Mouse (Mus musculus) G1E-ER4 (cell line): ENCODE measurements around the gene Nrbf2. TPM values are rescaled to one million over a fixed set of nuclear protein-coding genes. Genes with fewer than 3 reads are reported as not detected.

Experiments used
- GATA1 ChIP-seq: IDR thresholded peaks from one replicate; pipeline ENCODE4 v1.8.0; 2012; ENCODE audit warnings: low read length, inconsistent platforms
- polyA plus RNA-seq: library from polyadenylated mRNA; stranded (reverse); fragments of >175 nt; gene quantifications from 2 replicates; pipeline ENCODE4 v1.2.3, GENCODE M21; 2012

Nrbf2 gene
- polyA plus RNA-seq = 59.3 and 74.7 TPM in 2 replicates

DNA sequence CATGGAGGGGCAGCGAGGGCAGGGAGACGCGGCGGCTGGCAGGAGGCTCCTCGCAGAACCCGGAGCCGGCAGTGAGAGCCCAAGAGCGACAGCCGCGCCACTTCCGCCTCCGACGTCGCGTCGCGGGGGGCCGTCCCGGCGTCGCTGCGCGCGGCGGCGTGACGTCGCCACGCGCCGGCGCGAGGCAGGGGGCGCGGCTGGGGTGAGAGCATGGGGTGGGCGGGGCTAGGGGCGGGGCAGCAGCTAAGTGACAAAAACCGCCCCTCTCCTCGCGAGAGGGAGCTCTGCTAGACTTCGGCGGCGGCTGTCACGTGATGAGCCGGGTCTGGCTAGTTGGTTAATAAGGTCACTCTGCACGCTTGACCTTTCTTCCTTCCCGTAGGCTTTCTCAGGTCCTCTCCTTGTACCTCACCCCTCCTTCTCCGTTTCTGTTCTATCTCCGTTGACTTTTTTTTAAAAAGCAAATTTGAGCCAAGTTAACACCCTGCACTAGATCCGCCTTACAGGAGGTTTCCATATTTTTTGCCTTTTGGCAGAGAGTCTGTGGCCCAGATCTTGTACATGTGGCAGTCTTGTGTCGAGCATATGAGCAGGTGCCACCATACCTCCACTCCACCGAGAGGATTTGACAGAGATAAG, at the start of gene Nrbf2:
Gene Nrbf2 (minus strand): TSS at position 130 of the 639 bp plus-strand sequence.
- TF ChIP-seq GATA1 = no peak

- no peak for TF ChIP-seq GATA1
Observed at GRCm38 (mm10) chr10:67330580-67330979, 45.5 kb upstream of the Nrbf2 start.

- TF ChIP-seq GATA1 = no peak
Observed at GRCm38 (mm10) chr10:67329661-67330060, 44.6 kb upstream of the Nrbf2 start.

DNA sequence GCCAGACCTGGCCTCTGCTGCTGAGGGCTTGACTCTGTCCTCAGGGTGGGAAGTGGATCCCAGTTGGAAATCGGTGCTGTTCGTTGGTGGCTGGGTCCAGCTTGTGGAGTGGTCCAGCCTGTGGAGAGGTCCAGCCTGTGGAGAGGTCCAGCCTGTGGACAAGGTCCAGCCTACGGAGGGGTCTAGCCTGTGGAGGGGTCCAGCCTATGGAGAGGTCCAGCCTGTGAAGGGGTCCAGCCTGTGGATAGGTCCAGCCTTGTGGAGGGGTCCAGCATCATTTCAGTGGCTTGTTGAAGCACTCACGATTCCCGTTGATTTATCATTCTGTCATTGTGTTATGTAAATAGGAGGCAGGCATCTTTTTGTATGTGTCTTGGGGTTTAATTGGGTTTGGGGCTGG, 43.1 kb upstream of the Nrbf2 start:
- no peak for TF ChIP-seq GATA1

GRCm38 (mm10) chr10:67324036-67324435, 38.9 kb upstream of the Nrbf2 start:
- TF ChIP-seq GATA1 = no peak

DNA sequence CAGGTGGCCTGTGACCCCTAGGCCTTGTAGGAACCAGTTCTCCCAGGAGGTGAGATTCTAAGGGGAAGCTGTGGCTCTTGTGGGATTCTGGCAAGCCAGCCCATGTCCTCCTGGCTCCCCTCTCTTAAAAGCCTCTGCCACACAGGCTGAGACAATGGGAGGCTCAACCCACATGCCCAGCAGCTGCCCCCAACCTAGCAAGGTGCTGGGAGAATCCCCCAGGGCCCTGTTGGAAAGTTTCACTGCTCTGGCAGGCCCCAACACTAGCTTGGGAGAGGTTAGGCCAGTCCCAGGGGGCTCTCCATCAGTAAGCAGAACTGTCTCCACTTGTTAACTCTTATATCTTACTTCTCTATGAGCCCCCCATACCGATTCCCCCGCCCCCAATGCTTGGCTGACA, 36.3 kb upstream of the Nrbf2 start:
- no peak for TF ChIP-seq GATA1

GRCm38 (mm10) chr10:67320207-67320859, 35.2 kb upstream of the Nrbf2 start:
- TF ChIP-seq GATA1 = no peak

DNA sequence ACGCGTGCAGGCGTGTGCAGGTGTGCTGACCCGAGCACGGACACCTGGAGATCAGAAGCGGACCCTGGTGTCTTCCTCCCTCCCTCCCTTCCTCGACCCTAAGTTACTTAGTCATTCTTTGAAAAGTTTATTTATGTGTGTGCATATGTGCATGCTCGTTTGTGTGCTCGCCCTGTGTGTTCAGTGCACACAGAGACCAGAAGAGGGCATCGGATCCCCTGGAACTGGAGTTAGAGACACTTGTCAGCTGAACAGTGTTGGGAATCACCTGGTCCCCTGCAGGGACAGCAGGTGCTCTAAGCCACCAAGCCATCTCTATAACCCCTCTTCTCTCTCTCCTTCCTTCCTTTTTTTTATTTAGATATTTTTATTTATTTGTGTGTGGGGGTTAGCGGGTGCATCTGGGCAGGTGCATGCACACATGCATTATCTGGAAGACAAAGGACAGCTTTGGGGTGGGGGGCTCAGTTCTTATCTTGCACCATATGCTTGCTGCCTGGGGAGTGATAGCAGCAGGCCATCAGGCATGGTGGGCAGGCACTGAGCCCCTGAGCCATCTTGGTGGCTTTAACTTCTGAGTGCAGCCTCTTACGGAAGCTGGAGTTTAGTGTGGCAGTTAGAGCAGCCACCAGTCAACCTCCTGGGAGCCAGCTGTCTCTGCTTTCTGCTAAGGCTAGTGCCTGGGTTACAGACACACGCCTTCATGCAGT, 34.1 kb upstream of the Nrbf2 start:
- TF ChIP-seq GATA1 = no peak

- TF ChIP-seq GATA1 = no peak
Observed at GRCm38 (mm10) chr10:67317931-67318460, 32.9 kb upstream of the Nrbf2 start.

DNA sequence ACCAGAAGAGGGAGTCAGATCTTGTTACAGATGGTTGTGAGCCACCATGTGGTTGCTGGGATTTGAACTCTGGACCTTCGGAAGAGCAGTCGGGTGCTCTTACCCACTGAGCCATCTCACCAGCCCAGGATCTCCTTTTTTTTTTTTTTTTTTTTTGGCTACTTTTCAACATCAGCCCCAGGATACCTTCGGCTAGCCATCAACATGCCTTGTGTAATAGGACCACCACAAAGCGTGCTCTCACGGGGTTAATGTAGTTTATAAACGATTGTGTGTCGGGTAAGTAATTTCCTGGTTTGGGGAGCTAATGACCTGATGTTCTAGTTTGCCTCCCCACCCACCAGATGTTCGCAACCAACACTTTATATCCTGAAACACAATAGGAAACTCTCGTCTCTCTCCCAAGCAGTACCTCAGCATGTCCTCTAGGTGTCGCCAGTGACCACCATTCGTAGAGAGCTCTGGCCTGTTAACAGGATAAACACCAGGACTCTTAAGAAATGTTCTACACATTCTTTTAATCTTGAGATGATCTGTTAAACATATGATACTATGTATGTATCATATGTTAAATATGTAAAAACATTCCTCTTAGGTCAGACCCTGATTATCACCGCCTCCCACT, 29.8 kb upstream of the Nrbf2 start:
- no peak for TF ChIP-seq GATA1

DNA sequence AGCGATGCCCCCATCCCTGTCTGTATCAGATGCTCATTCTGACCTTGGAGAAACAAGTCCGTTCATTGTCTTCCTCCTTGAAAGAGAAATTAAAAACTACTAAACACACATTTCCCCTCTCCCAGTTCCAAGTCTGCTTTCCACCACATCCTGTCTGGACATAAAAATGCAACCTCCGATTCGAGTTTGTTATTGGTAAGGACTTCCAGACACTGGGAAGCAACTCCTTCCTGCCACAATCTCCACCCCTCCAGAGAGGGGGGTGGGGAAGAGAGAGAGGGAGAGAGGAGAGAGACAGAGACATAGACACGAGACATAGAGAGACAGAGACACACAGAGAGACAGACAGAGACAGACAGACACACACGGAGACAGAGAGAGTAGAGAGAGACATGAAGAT, 27.4 kb upstream of the Nrbf2 start:
- no peak for TF ChIP-seq GATA1

DNA sequence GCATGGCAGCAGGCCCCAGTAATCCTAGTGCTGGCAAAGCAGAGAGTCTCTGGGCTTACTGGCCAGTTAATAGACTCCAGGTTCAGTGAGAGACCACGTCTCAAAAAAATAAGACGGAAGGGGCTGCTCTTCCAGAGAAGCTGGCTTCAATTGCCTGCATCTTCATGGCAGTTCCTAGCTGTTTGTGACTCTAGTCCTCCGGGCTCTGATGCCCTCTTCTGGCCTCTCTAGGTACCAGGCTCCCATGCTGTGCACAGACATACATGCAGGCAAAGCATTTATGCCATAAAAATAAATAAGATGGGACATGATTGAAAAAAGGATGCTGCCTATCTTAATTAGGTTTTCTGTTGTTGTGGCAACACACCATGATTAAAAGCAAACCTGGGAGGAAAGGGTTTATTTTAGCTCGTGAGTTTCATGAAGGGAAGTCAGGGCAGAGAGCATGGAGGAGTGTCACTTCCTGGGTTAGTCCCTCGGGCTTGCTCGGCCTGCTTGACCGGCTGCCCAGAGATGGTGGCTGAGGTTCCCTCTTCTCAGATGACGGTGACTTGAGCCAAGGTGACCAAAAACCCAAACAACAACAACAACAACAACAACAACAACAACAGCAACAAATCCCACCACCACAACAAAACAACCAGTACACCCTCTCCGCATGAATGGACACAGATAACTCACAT, 26.3 kb upstream of the Nrbf2 start:
- TF ChIP-seq GATA1 = no peak

DNA sequence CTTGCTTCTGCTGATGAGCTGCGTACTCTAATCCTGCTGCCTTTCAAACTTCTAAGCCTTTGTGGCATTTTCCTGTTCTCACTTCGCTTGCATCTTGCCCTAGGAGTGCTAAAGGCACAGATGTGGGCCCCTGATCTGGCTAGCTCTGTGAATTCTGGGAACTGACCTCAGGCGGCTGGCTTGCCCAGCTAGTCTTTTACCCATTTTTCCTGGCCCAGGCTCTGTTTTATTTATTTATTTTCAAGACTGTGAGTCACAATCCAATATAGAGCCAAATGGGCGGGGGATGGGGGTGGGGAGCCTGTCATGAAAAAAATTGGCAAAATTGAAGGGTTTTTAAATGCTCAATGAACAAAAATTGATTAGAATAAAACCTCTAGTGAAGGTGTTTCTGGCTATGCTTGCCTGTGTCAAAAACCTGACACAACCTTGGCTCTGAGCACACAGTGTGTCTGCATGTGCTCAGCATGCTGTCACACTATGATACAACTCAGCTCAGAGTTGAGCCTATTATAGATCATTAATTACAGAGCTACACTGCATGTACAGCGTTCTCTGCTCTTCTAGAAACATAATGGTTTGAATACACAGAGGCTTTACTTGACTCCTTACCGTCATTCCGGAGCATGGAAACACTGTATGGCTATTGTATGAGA, 24.5 kb upstream of the Nrbf2 start:
- TF ChIP-seq GATA1 = no peak

- no peak for TF ChIP-seq GATA1
Observed at GRCm38 (mm10) chr10:67302340-67302739, 17.2 kb upstream of the Nrbf2 start.

- TF ChIP-seq GATA1 = no peak
Observed at GRCm38 (mm10) chr10:67301046-67301445, 15.9 kb upstream of the Nrbf2 start.

DNA sequence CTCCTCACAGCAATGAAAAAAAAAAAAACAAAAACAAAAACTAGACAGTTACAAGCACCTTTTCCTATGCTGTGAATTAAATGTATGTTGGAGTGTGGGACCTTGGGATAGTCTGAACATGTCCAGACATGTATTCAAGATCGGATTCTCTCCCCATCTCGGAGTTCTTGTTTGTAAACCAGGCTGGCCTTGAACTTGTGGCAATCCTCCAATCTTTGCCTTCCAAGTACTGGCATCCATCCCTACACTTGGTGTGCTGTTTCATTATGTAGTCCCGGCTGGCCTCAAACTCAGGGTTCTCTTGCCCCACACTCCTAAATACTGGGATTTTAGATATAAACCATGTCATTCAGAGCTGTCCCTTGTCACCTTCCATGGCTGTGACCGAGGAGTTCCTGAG, 14.2 kb upstream of the Nrbf2 start:
- TF ChIP-seq GATA1 = no peak
